Mouse (Mus musculus) adrenal gland, adult 18-20 months (tissue): ENCODE data around the gene Tbx1. TPM values are rescaled to one million over a fixed set of nuclear protein-coding genes. Genes with fewer than 3 reads are reported as not detected.

Experiments
- DNase-seq, 2 experiments: peaks; one replicate each; pipeline ENCODE4 v3.0.0; 2021 to 2022; ENCODE audit warnings: low spot score in 2 of 2
- long read RNA-seq, 2 experiments: library from polyadenylated mRNA; stranded (forward); transcript quantifications; one replicate each; pipeline ENCODE4 v2.0.0; 2021
- total RNA-seq, 2 experiments: library from RNA; stranded (reverse); gene quantifications; 1 replicate in 1 of 2; 2 replicates in 1 of 2; pipeline ENCODE4 v1.2.3; 2021

Gene Tbx1
- under 1 TPM in 1 of 2 experiments, not detected in 1; 0.22 TPM for total RNA-seq
- long read RNA-seq, experiment 1, result 0 reads
- long read RNA-seq, experiment 2, partial matches to known transcripts, result 0 of 1 reads
- long read RNA-seq, experiment 2, other reads (novel, unspliced or antisense), result 0 of 1 reads

GRCm38 (mm10) chr16:18589804-18590790 lies at the start of gene Tbx1:
TSS of gene Tbx1 (minus strand) at chr16:18590671.
- DNase-seq, result no peak

GRCm38 (mm10) chr16:18639382-18639929 lies 49.0 kb upstream of the Tbx1 start:
- no peak for DNase-seq

GRCm38 (mm10) chr16:18638396-18638795 lies 47.9 kb upstream of the Tbx1 start:
- DNase-seq, result no peak

- DNase-seq, result no peak
These were observed 46.3 kb upstream of the Tbx1 start for GRCm38 (mm10) chr16:18636804-18637203.

- no peak for DNase-seq
These were observed 45.9 kb upstream of the Tbx1 start for GRCm38 (mm10) chr16:18636401-18636800.

- DNase-seq, result no peak
These were observed 42.9 kb upstream of the Tbx1 start for GRCm38 (mm10) chr16:18633333-18633732.

- no peak for DNase-seq
These were observed 42.3 kb upstream of the Tbx1 start for GRCm38 (mm10) chr16:18632816-18633215.

- DNase-seq, result no peak
These were observed 41.6 kb upstream of the Tbx1 start for GRCm38 (mm10) chr16:18632059-18632458.

- no peak for DNase-seq
These were observed 40.7 kb upstream of the Tbx1 start for GRCm38 (mm10) chr16:18631141-18631540.

- DNase-seq, result no peak
These were observed 39.8 kb upstream of the Tbx1 start for GRCm38 (mm10) chr16:18630291-18630690.

GRCm38 (mm10) chr16:18629390-18630231 lies 39.1 kb upstream of the Tbx1 start, which contains the start of gene Sept5:
TSS of gene Sept5 (minus strand) at chr16:18629954.
- DNase-seq, result peak; percentile 73 to 83

GRCm38 (mm10) chr16:18628948-18629340 lies 38.5 kb upstream of the Tbx1 start:
- no peak for DNase-seq

GRCm38 (mm10) chr16:18628206-18628947 lies 37.9 kb upstream of the Tbx1 start:
- no peak for DNase-seq

- no peak for DNase-seq
These were observed 36.7 kb upstream of the Tbx1 start for GRCm38 (mm10) chr16:18627163-18627562.

GRCm38 (mm10) chr16:18626376-18626878 lies 36.0 kb upstream of the Tbx1 start, which contains the start of gene Gm49601:
TSS of gene Gm49601 (minus strand) at chr16:18626427.
- DNase-seq, result peak; percentile 83 to 90

GRCm38 (mm10) chr16:18625791-18626311 lies 35.4 kb upstream of the Tbx1 start:
- DNase-seq, result no peak

GRCm38 (mm10) chr16:18625097-18625496 lies 34.6 kb upstream of the Tbx1 start:
- no peak for DNase-seq

- DNase-seq, result no peak
These were observed 34.2 kb upstream of the Tbx1 start for GRCm38 (mm10) chr16:18624641-18625040.

- no peak for DNase-seq
These were observed 33.5 kb upstream of the Tbx1 start for GRCm38 (mm10) chr16:18623751-18624540.
